Mouse (Mus musculus) cortical plate, adult 2 months (tissue): ENCODE data around the gene Meis1.

Experiments used
- CTCF ChIP-seq: fragments of 200-500 bp; IDR thresholded peaks from 2 replicates; pipeline ENCODE4 v1.5.1; 2011; ENCODE audit warnings: mild to moderate bottlenecking, control low read depth, low read length; ENCODE audit not compliant: insufficient read depth; ENCODE audit errors: extremely low read depth
- POLR2A ChIP-seq: fragments of 200-500 bp; IDR thresholded peaks from 2 replicates; pipeline ENCODE4 v1.6.1; 2011; ENCODE audit warnings: mild to moderate bottlenecking, low read length, control low read depth; ENCODE audit not compliant: insufficient read depth; ENCODE audit errors: extremely low read depth

- TF ChIP-seq POLR2A (no peak), CTCF (no peak)
These were observed 26.0 kb downstream of the Meis1 start for GRCm38 (mm10) chr11:18992796-18993195.
